Mouse (Mus musculus): ENCODE data around the gene Serac1. TPM values are rescaled to one million over a fixed set of nuclear protein-coding genes. Genes with fewer than 3 reads are reported as not detected.

Serac1 gene
- polyA plus RNA-seq, 1 experiment from 2014 or later: 10.6 TPM

DNA sequence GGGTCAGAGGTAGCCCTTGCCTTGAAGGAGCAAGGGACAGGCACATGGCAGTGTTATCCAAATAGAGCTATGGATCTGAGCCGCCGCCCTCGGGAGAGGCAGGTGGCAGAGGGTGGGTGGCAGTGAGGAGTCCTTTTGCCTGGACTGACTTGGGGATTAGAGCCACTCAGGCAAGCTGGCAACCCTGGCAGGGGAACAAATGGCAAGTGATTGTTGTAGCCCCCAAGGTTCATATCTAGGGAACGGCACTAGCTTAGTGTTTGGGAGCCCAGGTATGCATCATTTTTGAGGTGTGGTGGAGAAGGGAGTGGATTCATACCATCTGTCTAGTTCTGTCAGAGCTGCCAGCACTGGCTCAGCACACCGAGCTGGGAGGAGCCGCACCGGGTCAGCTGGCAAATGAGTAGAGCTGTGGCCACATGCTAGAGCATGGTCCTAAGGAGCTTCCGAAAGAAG, 78.6 kb downstream of the Serac1 start:
- H3K4me1 ChIP-seq: peaks cover 9% of the 10 kb centered on the region; the same call in 1 of the 2 replicates
- H3K27me3 ChIP-seq: no peaks in the 10 kb centered on the region
- H3K9ac ChIP-seq (replicated peaks): no peak overlapping the region
- no peaks in the 10 kb centered on the region for H3K36me3 ChIP-seq
- no peak overlapping the region for H3K27ac ChIP-seq (replicated peaks)
- no peak overlapping the region for H3K4me3 ChIP-seq
- no peak overlapping the region for H3K4me2 ChIP-seq (replicated peaks)
- no peaks in the 10 kb centered on the region for H3K9me3 ChIP-seq
- 90% methylated on average over 8 of the region's 8 CpGs for WGBS
- ATAC-seq (ENCODE audit: low FRiP score, low read depth): no peak

DNA sequence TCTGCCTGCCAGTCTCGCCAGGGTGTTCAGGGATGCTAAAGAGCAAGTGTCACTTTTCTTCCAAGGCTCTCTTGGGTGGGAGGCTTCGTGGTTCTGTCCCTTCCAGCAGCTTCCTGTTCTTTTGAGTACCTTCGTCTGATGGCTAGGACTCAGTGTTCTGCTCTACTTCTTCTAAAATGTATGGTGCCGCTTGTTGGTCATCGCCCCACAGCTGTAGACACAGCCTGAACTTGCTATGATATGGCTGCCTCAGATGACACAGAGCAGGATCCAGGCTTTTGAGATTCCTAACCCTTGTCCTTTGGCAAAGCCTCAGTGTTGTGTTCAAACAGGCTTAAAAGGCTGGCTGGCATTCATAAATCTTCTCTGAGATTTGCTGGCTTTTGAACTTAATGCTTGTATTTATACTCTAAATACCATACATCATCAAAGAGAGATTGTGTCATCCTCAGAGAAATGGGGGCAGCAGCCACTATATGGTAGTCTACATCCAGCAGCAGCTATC, 80.5 kb downstream of the Serac1 start:
- no peak overlapping the region for H3K9ac ChIP-seq (replicated peaks)
- no peaks in the 10 kb centered on the region for H3K27me3 ChIP-seq
- H3K4me2 ChIP-seq (replicated peaks): no peak overlapping the region
- WGBS: 84% methylated on average over 5 of the region's 5 CpGs
- no peaks in the 10 kb centered on the region for H3K36me3 ChIP-seq
- H3K4me3 ChIP-seq: no peak overlapping the region
- no peak overlapping the region for H3K27ac ChIP-seq (replicated peaks)
- H3K4me1 ChIP-seq: no peaks in the 10 kb centered on the region
- H3K9me3 ChIP-seq: no peaks in the 10 kb centered on the region
- no peak for ATAC-seq (ENCODE audit: low FRiP score, low read depth)

DNA sequence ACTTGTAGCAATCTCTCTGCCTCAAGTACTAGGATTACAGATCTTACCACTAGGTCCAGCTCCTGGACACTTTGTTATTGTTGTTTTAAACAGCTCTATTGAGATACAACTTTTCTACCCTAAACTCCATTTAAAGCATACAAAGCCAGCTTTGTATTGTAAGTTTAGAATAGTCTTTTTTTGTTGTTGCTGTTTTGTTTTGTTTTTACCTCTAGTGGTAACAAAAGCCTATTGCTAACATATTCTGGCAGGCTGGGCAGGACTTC, 81.4 kb downstream of the Serac1 start:
- no peaks in the 10 kb centered on the region for H3K9me3 ChIP-seq
- no peak overlapping the region for H3K4me3 ChIP-seq
- H3K4me2 ChIP-seq (replicated peaks): no peak overlapping the region
- H3K4me1 ChIP-seq: no peaks in the 10 kb centered on the region
- no peaks in the 10 kb centered on the region for H3K27me3 ChIP-seq
- no peak overlapping the region for H3K9ac ChIP-seq (replicated peaks)
- ATAC-seq (ENCODE audit: low FRiP score, low read depth): no peak
- H3K27ac ChIP-seq (replicated peaks): no peak overlapping the region
- H3K36me3 ChIP-seq: no peaks in the 10 kb centered on the region

DNA sequence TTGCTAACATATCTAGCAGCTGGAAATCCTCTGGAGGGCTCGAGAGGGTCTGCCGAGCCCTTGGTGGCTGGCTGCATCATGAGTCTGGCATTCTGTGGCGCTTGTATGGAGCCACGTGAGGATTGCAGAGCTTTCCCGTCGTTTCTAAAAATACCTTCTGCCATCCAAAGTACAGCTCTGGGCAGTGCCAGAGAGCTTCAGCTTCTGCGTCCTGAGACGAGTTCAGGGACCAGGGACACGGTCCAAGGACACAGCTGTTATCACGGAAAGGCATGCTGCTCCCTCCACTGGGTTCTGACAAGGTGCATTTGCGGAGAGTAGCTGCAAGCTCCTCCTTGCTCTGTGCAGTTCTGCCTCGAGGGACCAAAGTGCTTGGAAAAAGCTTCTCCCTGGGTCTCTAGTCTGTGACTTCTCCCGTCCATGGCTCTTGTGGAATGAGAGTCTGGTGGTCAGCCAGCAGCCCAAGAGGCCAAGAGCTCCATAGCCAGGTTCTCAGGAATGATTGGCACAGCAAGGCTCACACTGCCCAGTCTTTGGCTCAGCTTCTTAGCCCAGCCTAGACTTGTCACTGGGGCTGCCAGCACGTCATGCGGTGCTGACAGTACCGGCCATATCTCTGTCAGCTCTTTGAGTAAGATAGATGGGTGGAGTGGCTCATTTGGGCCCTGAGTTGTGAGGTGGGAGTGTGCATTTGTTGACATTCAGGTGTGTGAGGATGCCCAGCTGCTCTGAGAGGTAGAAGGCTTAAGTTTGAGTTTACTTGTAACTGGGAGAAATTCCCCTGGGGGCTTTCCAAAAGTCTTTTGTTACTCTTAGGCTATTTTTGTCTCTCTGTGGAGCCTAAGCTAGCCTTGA, 81.9 kb downstream of the Serac1 start:
- Histone ChIP-seq H3K4me1 (no peaks in the 10 kb centered on the region), H3K4me3 (no peak overlapping the region), H3K27ac (replicated peaks) (no peak overlapping the region), H3K9me3 (no peaks in the 10 kb centered on the region), H3K4me2 (replicated peaks) (no peak overlapping the region), H3K27me3 (no peaks in the 10 kb centered on the region), H3K9ac (replicated peaks) (no peak overlapping the region), H3K36me3 (no peaks in the 10 kb centered on the region)
- WGBS: 86% methylated on average over 16 of the region's 16 CpGs
- no peak for ATAC-seq (ENCODE audit: low FRiP score, low read depth)

DNA sequence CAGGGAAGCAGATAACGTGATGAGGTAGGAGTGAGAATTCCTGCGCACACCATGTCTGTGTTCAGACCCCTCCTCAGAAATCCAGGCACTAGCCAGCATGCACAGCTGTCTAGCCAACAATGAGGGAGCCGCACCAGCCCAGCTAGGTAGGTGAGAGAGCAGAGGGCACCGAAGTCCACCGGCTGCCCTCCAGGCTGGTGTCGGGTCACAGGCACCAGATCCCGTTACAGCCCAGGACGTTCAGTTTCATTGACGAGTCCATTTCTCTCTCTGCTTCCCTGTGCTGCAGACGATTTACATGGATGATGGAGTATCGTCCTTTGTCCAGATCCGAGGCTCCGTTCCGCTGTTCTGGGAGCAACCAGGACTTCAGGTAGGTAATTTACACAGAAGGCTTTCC, 83.0 kb downstream of the Serac1 start:
- 87% methylated on average over 14 of the region's 14 CpGs for WGBS
- no peak for ATAC-seq (ENCODE audit: low FRiP score, low read depth)
- no peak overlapping the region for H3K27ac ChIP-seq (replicated peaks)
- H3K9me3 ChIP-seq: no peaks in the 10 kb centered on the region
- no peaks in the 10 kb centered on the region for H3K36me3 ChIP-seq
- H3K27me3 ChIP-seq: no peaks in the 10 kb centered on the region
- no peak overlapping the region for H3K4me2 ChIP-seq (replicated peaks)
- H3K9ac ChIP-seq (replicated peaks): no peak overlapping the region
- H3K4me3 ChIP-seq: no peak overlapping the region
- H3K4me1 ChIP-seq: no peaks in the 10 kb centered on the region

DNA sequence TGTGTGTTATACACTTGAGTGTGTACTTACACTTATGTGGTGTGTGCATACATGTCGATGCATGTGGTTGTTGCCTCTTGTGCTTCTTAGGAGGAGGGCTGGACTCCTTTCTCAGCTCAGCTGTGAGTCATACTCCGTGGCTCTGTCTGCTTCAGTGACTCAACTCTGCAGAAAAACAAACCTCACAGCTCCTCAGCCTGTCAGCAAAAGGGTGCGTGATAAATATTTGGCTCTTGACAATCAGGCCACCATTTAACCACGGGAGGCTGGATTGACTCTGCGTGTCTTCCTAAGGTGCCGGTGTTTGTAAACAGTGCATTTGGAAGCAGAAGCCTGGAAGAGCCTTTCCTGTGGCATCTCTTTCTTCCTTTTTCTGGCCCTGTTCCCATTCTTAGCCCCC, 84.9 kb downstream of the Serac1 start:
- H3K4me1 ChIP-seq: no peaks in the 10 kb centered on the region
- no peaks in the 10 kb centered on the region for H3K27me3 ChIP-seq
- no peaks in the 10 kb centered on the region for H3K9me3 ChIP-seq
- H3K4me2 ChIP-seq (replicated peaks): no peak overlapping the region
- no peak overlapping the region for H3K4me3 ChIP-seq
- WGBS: 86% methylated on average over 6 of the region's 6 CpGs
- no peak for ATAC-seq (ENCODE audit: low FRiP score, low read depth)
- no peaks in the 10 kb centered on the region for H3K36me3 ChIP-seq
- H3K9ac ChIP-seq (replicated peaks): no peak overlapping the region
- H3K27ac ChIP-seq (replicated peaks): no peak overlapping the region

DNA sequence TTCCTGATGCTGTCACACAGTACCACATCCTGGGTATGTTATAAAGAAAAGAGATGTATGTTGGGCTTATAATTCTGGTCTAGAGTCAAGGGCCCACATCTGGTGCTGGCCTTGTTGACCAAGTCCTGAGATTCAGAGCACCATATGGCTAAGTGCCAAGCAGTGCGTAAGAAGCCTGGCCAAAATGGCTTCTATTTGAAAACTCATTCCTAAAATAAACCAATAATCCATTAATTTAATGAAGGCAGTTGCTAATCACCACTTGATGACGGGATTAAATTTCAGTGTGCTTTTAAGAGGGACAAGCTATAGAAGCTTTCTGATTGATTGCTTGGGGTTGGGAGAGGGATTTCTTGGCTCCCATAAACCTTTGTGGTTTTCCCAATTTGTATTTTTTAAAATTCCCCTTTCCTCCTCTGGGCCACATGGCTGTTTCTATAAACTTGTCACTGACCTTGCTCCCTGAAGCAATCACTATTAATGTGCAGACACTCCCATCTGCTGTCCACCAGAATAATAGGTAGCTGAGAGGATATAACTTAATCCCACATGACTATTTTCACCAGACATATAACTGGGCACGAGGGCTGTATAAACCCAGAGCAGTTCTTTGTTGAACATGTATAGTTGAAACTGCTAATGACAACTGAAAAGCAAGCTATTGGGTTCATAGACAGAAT, 85.8 kb downstream of the Serac1 start:
- no peaks in the 10 kb centered on the region for H3K4me1 ChIP-seq
- H3K4me2 ChIP-seq (replicated peaks): no peak overlapping the region
- no peak overlapping the region for H3K9ac ChIP-seq (replicated peaks)
- no peaks in the 10 kb centered on the region for H3K27me3 ChIP-seq
- ATAC-seq (ENCODE audit: low FRiP score, low read depth): no peak
- WGBS: 77% methylated on average over 3 of the region's 3 CpGs
- no peaks in the 10 kb centered on the region for H3K9me3 ChIP-seq
- H3K36me3 ChIP-seq: no peaks in the 10 kb centered on the region
- H3K27ac ChIP-seq (replicated peaks): no peak overlapping the region
- no peak overlapping the region for H3K4me3 ChIP-seq

DNA sequence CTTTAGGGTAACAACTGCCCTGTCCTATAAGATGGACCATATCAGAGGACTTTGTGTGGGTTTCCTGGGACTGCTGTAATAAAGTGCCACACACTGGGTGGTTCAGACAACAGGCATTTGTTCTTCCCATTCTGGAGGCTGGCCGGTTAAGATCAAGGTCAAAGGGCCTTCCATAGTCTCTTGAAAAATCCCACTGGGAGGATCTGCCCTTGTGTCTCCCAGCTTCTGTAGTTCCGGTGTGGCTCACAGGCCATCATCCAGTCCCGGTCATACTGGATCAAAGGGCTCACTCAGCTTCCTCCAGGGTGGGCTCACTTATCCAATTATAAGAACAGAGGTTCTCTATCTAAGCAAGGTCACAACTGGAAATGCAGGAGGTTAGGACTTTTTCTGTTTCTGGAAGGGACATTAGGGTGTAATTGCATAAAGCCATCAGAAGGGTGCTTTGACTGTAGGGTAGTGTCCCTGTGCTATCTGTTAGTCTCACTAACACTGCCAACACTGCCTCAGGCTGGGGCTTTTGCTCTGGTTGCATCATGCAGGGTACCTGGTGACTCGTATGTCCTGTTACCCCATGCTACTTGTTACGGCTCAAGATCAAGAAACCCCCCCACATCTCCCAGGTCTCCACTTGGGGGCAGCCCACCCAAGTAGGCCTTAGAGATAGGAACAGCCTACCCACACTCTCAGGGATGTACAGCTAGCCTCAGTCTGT, 86.5 kb downstream of the Serac1 start:
- peaks cover 3% of the 10 kb centered on the region for H3K4me1 ChIP-seq
- no peaks in the 10 kb centered on the region for H3K36me3 ChIP-seq
- no peak overlapping the region for H3K4me2 ChIP-seq (replicated peaks)
- H3K4me3 ChIP-seq: no peak overlapping the region
- H3K27me3 ChIP-seq: no peaks in the 10 kb centered on the region
- H3K9ac ChIP-seq (replicated peaks): no peak overlapping the region
- 80% methylated on average over 5 of the region's 5 CpGs for WGBS
- H3K27ac ChIP-seq (replicated peaks): no peak overlapping the region
- H3K9me3 ChIP-seq: no peaks in the 10 kb centered on the region
- ATAC-seq (ENCODE audit: low FRiP score, low read depth): no peak

Other genes with a start within 250 kb of the Serac1 start
- 15.5 and 16.3 TPM in 2 replicates for gene Snx9, start 238.4 kb downstream of the Serac1 start, polyA plus RNA-seq (2016; fragmentation: Nextera tagmentation; extraction: Ambion mirVana)
- 0.59 and 1.4 TPM in 2 replicates for gene Synj2, start 138.5 kb downstream of the Serac1 start, polyA plus RNA-seq (2016; fragmentation: Nextera tagmentation; extraction: Ambion mirVana)
- 157 and 168 TPM in 2 replicates for gene Gtf2h5, start within 50 bp of the Serac1 start, polyA plus RNA-seq (2016; fragmentation: Nextera tagmentation; extraction: Ambion mirVana)
- 130 and 131 TPM in 2 replicates for gene Tulp4, start 26.7 kb upstream of the Serac1 start, polyA plus RNA-seq (2016; fragmentation: Nextera tagmentation; extraction: Ambion mirVana)
- 28.1 and 29.1 TPM in 2 replicates for gene Tmem181a, start 177.1 kb upstream of the Serac1 start, polyA plus RNA-seq (2016; fragmentation: Nextera tagmentation; extraction: Ambion mirVana)
- 36.3 and 37.4 TPM in 2 replicates for gene Dynlt1a, start 237.8 kb upstream of the Serac1 start, polyA plus RNA-seq (2016; fragmentation: Nextera tagmentation; extraction: Ambion mirVana)